Mouse (Mus musculus): ENCODE measurements at regions not wholly inside any gene's neighbourhood (a gene's known extent, or its start where the extent isn't known, plus 50 kb on each side); places are given as distances from the start of the nearest gene placed in this dataset.

- Histone ChIP-seq H3K4me3 (ENCODE audit: inconsistent target) (no peak overlapping the region), H3K27ac (no peak overlapping the region), H3K79me2 (ENCODE audit: inconsistent target) (no peaks in the 10 kb centered on the region), H3K36me3 (ENCODE audit: inconsistent target) (no peaks in the 10 kb centered on the region)
- WGBS (ENCODE audit: missing documents): 94% methylated on average over 3 of the region's 3 CpGs
Observed at GRCm38 (mm10) chr19:33021161-33021560, 263.9 kb downstream of the Pten start.

GRCm38 (mm10) chr19:33022839-33023428 lies 265.6 kb downstream of the Pten start:
- no peak overlapping the region for H3K27ac ChIP-seq
- 85% methylated on average over 2 of the region's 2 CpGs for WGBS (ENCODE audit: missing documents)
- no peaks in the 10 kb centered on the region for H3K36me3 ChIP-seq (ENCODE audit: inconsistent target)
- no peak overlapping the region for H3K4me3 ChIP-seq (ENCODE audit: inconsistent target)
- H3K79me2 ChIP-seq (ENCODE audit: inconsistent target): no peaks in the 10 kb centered on the region

DNA sequence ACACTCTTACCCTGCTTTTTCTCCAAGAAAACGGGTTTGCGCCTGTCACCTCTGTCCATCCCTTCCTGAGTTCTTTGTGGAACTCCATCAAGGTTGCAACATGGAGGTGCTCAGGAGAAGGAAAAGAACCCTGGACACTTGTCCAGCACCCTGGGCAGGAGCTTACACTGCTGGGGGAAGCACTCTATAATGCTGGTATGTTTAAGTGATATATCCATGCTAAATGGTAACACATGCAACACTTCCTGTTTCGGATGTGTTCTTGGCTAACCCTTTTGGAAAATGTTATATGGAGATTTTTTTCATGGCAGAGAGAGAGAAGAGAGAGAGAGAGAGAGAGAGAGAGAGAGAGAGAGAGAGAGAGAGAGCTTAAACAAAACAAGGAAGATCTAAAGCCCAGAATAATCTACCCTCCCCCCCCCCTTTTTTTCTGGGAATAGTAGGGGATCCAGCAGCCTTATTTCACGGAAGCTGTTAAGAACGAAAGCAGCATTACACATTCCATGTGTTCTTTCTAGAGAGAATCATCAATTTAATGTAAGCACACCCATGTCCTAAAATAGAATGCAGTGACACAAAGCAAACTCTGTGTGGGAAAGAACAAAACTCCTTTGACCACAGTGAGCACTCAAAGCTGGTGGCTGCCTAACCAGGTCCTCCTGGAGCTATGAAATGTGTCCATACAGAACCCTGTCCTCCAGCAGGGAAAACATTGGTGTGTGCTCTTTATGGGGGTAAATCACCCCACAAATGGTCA lies 272.6 kb downstream of the Pten start:
- no peaks in the 10 kb centered on the region for H3K36me3 ChIP-seq (ENCODE audit: inconsistent target)
- H3K4me3 ChIP-seq (ENCODE audit: inconsistent target): no peak overlapping the region
- H3K79me2 ChIP-seq (ENCODE audit: inconsistent target): no peaks in the 10 kb centered on the region
- WGBS (ENCODE audit: missing documents): 90% methylated on average over 5 of the region's 5 CpGs
- H3K27ac ChIP-seq: no peak overlapping the region

DNA sequence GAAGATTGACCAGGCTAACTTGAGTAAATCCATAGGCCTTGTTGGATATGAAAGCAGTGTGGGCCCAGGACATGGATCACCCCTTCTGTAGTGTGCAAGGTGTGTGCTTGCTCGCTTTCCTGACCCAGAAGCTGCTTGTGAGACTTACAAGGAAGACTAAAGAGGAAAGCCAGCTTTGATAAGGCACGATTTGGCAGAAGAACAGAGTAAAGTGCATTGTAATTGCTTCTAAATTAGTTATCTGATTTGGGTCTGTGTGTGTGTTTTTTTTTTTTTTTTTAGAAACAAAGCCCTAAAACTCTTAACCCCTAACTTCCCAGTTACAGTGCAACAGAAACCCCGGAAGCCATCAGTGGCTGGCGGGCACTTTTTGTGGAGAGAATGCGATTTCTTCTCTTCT lies 283.2 kb downstream of the Pten start:
- 85% methylated on average over 5 of the region's 5 CpGs for WGBS (ENCODE audit: missing documents)
- Histone ChIP-seq H3K36me3 (ENCODE audit: inconsistent target) (no peaks in the 10 kb centered on the region), H3K79me2 (ENCODE audit: inconsistent target) (no peaks in the 10 kb centered on the region)

GRCm38 (mm10) chr19:33040991-33041390 lies 283.7 kb downstream of the Pten start:
- no peak overlapping the region for H3K27ac ChIP-seq
- no peak overlapping the region for H3K4me3 ChIP-seq (ENCODE audit: inconsistent target)
- no peaks in the 10 kb centered on the region for H3K79me2 ChIP-seq (ENCODE audit: inconsistent target)

More for the DNA sequence above, 283.2 kb downstream of the Pten start:
- Histone ChIP-seq H3K27ac (no peak overlapping the region), H3K4me3 (ENCODE audit: inconsistent target) (no peak overlapping the region)

GRCm38 (mm10) chr19:33042760-33043159 lies 285.5 kb downstream of the Pten start:
- no peak overlapping the region for H3K4me3 ChIP-seq (ENCODE audit: inconsistent target)
- H3K27ac ChIP-seq: no peak overlapping the region
- 20% methylated on average over 1 of the region's 2 CpGs for WGBS (ENCODE audit: missing documents)
- no peaks in the 10 kb centered on the region for H3K36me3 ChIP-seq (ENCODE audit: inconsistent target)
- no peaks in the 10 kb centered on the region for H3K79me2 ChIP-seq (ENCODE audit: inconsistent target)

More at GRCm38 (mm10) chr19:33040991-33041390, 283.7 kb downstream of the Pten start:
- H3K36me3 ChIP-seq (ENCODE audit: inconsistent target): no peaks in the 10 kb centered on the region
- 81% methylated on average over 6 of the region's 6 CpGs for WGBS (ENCODE audit: missing documents)

DNA sequence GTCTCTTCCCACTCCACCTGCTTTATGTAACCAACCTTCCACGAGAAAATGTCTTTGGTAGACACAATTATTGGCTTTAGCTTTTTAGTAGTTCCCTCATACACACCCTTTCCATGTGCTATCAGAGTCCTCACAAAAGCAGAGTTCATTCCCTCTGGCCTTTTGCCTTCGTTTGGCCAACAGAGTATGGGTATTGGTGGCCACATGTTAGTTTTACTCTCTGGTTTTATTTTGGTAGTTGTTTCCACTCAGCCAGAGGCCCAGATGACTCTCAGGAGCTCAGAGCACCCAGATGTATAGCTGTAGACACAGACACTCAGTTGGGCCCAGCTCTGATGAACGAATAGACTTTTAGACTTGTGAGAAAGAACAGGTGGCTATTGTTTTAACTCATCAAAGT lies 286.4 kb downstream of the Pten start:
- no peak overlapping the region for H3K4me3 ChIP-seq (ENCODE audit: inconsistent target)
- H3K79me2 ChIP-seq (ENCODE audit: inconsistent target): no peaks in the 10 kb centered on the region
- no peak overlapping the region for H3K27ac ChIP-seq
- H3K36me3 ChIP-seq (ENCODE audit: inconsistent target): no peaks in the 10 kb centered on the region
- 81% methylated on average over 3 of the region's 3 CpGs for WGBS (ENCODE audit: missing documents)

DNA sequence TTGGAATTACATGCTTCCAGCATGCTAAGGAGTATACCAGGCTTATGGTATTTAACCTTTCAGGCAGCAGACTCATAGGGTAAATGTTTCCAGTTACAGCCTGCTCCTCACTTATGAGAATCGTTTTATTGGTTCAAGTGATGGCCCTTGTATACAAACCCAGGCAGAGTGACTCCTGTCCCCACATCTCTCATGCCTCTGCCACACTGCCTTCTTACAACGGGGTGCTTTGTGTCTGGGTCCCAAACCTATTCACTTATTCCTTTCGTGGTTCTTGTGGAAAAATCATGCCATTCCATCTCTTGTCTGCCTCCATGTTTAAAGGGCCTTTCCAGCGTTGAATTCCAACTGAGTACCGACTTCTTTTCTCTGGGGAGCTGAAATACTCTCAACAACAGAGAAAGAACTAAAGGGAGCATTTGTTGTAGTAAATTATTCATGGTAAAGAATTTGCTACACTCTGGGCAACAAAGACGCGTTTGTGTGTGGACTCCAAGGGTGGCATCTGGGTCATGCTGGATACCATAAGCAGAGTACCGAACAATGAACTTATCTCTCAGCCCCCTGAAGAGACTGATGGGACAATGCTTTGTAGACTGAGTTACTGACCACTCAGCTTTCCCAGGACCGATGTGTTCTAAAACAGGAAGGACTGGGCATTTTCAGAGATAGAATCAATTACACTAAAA lies 291.6 kb downstream of the Pten start:
- Histone ChIP-seq H3K36me3 (ENCODE audit: inconsistent target) (no peaks in the 10 kb centered on the region), H3K27ac (no peak overlapping the region), H3K4me3 (ENCODE audit: inconsistent target) (no peak overlapping the region), H3K79me2 (ENCODE audit: inconsistent target) (no peaks in the 10 kb centered on the region)
- WGBS (ENCODE audit: missing documents): 93% methylated on average over 9 of the region's 9 CpGs

DNA sequence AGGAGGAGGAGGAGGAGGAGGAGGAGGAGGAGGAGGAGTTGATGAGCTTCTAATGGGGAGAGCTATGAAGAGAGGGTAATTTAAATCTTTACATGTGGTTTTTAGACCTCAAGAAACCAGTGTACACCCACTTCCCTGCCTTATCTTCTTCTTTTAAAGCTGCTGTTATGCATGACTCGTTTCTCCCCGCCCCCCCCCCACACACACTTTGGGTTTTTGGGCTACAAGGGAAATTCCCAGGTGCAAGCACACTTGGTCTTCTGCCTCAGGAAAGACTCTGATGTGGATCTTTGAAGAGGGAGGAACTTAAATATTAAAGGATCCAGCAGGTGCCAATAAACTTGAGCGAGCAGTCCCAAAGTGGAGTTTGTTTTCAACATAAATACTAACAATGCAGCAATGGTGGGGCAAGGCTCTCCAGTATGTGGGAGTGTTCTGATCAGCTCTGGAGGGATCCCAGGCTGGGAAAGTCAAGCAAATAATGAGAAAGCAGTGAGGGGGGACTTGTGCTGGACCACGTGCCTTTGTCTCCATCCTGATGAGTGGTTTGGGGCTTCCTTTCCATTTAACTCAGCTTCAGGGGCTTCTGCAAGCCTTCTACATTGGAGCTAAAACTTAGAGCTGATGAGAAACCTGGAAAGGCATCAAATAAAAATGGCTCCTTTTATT lies 296.0 kb downstream of the Pten start:
- 43% methylated on average over 4 of the region's 4 CpGs for WGBS (ENCODE audit: missing documents)
- no peak overlapping the region for H3K4me3 ChIP-seq (ENCODE audit: inconsistent target)
- no peak overlapping the region for H3K27ac ChIP-seq
- no peaks in the 10 kb centered on the region for H3K79me2 ChIP-seq (ENCODE audit: inconsistent target)
- no peaks in the 10 kb centered on the region for H3K36me3 ChIP-seq (ENCODE audit: inconsistent target)

DNA sequence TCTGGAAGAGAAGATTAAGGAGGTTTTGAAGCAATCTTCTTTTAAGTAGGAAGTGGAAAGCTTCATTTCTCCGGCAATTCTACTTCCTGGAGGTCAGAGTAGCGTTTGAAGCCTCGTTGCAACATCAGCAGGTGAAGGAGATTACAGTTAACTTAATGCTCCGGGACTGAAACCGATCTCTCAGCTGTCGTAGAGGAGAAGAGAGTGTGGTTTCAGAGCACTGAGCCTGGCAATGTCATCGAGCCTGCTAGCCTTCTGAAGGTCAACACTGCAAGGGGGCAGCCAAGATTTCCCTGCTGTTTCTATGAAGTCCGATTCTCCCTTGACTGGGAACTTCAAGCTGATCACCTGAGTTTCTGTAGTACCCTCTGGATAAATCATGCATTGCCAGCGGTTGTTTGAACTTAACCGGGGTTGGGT lies 299.1 kb downstream of the Pten start:
- no peak overlapping the region for H3K4me3 ChIP-seq (ENCODE audit: inconsistent target)
- H3K36me3 ChIP-seq (ENCODE audit: inconsistent target): no peaks in the 10 kb centered on the region
- H3K79me2 ChIP-seq (ENCODE audit: inconsistent target): no peaks in the 10 kb centered on the region
- 19% methylated on average over 10 of the region's 10 CpGs for WGBS (ENCODE audit: missing documents)
- no peak overlapping the region for H3K27ac ChIP-seq

DNA sequence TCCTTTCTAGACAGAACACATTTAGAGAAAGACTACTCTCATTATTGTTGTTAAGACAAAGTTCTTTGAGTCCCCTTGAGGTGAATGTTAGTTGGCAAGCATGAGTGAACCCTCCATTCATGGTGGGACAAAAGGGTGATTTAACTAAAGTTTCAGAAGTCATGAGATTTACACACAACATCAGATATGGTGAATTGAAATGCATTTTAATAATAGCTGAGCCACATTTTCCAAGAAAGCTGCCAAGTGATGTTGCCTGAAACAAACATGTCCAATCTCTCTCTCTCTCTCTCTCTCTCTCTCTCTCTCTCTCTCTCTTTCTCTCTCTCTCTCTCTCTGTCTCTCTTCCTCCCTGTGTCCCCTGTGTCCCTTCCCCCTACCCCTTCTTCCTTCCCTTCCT lies 303.7 kb downstream of the Pten start:
- H3K4me3 ChIP-seq (ENCODE audit: inconsistent target): no peak overlapping the region
- H3K36me3 ChIP-seq (ENCODE audit: inconsistent target): no peaks in the 10 kb centered on the region
- H3K27ac ChIP-seq: no peak overlapping the region
- H3K79me2 ChIP-seq (ENCODE audit: inconsistent target): no peaks in the 10 kb centered on the region

DNA sequence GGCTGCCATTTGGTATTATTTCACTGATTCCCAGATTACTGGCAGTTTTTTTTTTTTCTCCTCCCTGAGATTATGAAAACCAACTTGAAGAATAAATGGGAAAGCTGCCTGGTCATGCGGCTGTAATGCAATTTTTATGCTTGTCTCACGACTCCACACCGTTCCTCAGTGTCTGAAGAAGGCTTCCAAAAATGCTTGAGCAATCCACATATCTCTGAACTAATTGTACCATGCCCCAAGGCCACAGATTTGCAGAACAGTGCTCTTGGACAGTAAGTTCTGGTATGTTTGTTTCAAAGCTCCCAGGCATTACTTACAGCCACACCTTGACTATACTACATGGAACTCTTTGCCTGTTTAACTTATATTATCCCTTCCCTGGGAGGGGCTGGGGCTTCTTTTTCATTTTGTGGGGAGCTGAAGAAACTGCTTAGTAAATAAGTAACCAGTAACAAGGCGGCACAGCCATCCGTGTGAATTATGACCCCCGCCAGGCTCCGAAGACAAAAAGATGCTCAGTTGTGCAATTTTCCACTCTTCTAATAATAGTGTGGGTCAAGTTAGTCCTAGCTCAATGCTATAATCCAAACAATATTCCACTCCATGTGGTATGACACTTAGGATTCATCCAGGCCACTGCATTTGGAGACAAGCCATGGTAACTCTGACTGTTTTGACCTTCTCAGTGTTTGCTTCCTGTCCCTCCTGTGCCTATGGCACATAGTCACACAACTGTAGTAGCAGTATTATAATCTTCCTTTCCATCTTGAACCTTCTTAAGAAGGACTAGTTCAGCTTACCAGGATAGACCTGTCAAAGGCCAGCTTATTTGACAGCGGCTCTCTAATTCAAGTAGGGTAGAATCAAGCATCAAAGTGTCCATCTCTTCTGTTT lies 305.1 kb downstream of the Pten start:
- Histone ChIP-seq H3K4me3 (ENCODE audit: inconsistent target) (no peak overlapping the region), H3K27ac (no peak overlapping the region), H3K36me3 (ENCODE audit: inconsistent target) (no peaks in the 10 kb centered on the region), H3K79me2 (ENCODE audit: inconsistent target) (no peaks in the 10 kb centered on the region)
- WGBS (ENCODE audit: missing documents): 90% methylated on average over 8 of the region's 8 CpGs

- 92% methylated on average over 19 of the region's 19 CpGs for WGBS (ENCODE audit: missing documents)
- no peaks in the 10 kb centered on the region for H3K36me3 ChIP-seq (ENCODE audit: inconsistent target)
- no peak overlapping the region for H3K4me3 ChIP-seq (ENCODE audit: inconsistent target)
- H3K27ac ChIP-seq: no peak overlapping the region
- no peaks in the 10 kb centered on the region for H3K79me2 ChIP-seq (ENCODE audit: inconsistent target)
Observed at GRCm38 (mm10) chr19:33065274-33066200, 308.2 kb downstream of the Pten start.

Data from macrophage (primary cell).